In genomic region chr8:109760221-109760620, GRCm38 (mm10) we compare ENCODE assay signal across 16 mouse cellular contexts. TPM values are rescaled to one million over a fixed set of nuclear protein-coding genes. Genes with fewer than 3 reads are reported as not detected.
A peak's percentile ranks its signal among the peaks of the same experiment; 100 is the strongest.
DNase-seq lines count a peak whose midpoint lies in the region; ATAC-seq and TF ChIP-seq lines count a peak whose summit lies in the region.
"Had no signal": no experiment of that assay in that cellular context is flagged by ENCODE, and none has a peak within 500 bp of the region (broad histone marks: within the 10 kb centered on the region; RNA-seq: fewer than 3 reads in every experiment).

No protein-coding gene starts in this region.

- no peaks in the 10 kb centered on the region for H3K36me3 ChIP-seq in kidney, embryonic 14.5 days (ENCODE audit: control insufficient read depth, insufficient read depth, low read length)
- H3K36me3 ChIP-seq: heart, embryonic 10.5 days; hindbrain, embryonic 15.5 days; limb, embryonic 10.5 days had no signal

- DNase-seq in kidney, adult 8-10 months, result peak; percentile 39 to 67
- peak; percentile 46 for DNase-seq in 3134 (ENCODE audit: extremely low read depth, insufficient read length, low spot score)
- peak; percentile 36 for DNase-seq in 3T3-L1 (ENCODE audit: low read depth, low spot score)
- DNase-seq in gastrocnemius, postnatal 10 days, result no peak
- DNase-seq in thymus, postnatal 36 days, result no peak
- DNase-seq: gastrocnemius, adult 2 months; layer of hippocampus, postnatal 36 days; lung, adult 18-20 months; retina, postnatal 1 day; thymus, adult 2 months had no signal

- H3K9ac ChIP-seq in kidney, embryonic 14.5 days (ENCODE audit: low read depth, low read length), result no peak overlapping the region
- H3K9ac ChIP-seq: hindbrain, embryonic 15.5 days had no signal

- H3K4me1 ChIP-seq in kidney, embryonic 14.5 days (ENCODE audit: control insufficient read depth, insufficient read depth, low read length), result no peaks in the 10 kb centered on the region
- peaks cover 21% of the 10 kb centered on the region for H3K4me1 ChIP-seq in bone marrow macrophage, adult 2 months (ENCODE audit: control insufficient read depth, insufficient read depth, low read length)
- H3K4me1 ChIP-seq: heart, embryonic 10.5 days; hindbrain, embryonic 15.5 days; limb, embryonic 10.5 days had no signal

- no peak for TF ChIP-seq CTCF in bone marrow macrophage, adult 2 months (IDR thresholded peaks at IDR 0.05; ENCODE audit: low read depth, low read length)

- no peak overlapping the region for H3K4me2 ChIP-seq in kidney, embryonic 14.5 days (replicated peaks; ENCODE audit: low read depth, low read length)
- H3K4me2 ChIP-seq: hindbrain, embryonic 15.5 days had no signal

- WGBS in kidney, embryonic 14.5 days, result 60% methylated on average over 1 of the region's 1 CpGs

- H3K27me3 ChIP-seq in kidney, embryonic 14.5 days (ENCODE audit: control insufficient read depth, insufficient read depth, low read length), result no peaks in the 10 kb centered on the region
- H3K27me3 ChIP-seq: hindbrain, embryonic 15.5 days had no signal

- no peak overlapping the region for H3K4me3 ChIP-seq in kidney, embryonic 14.5 days (ENCODE audit: low read length)
- H3K4me3 ChIP-seq in bone marrow macrophage, adult 2 months (ENCODE audit: insufficient read depth, low read length), result no peak overlapping the region
- H3K4me3 ChIP-seq: gastrocnemius, adult 2 months; heart, embryonic 10.5 days; hindbrain, embryonic 15.5 days; limb, embryonic 10.5 days had no signal

- no peak for TF ChIP-seq POLR2A in bone marrow macrophage, adult 2 months (IDR thresholded peaks at IDR 0.05; ENCODE audit: borderline replicate concordance, low read depth, low read length)

- H3K27ac ChIP-seq in kidney, embryonic 14.5 days (ENCODE audit: low read depth, low read length), result no peak overlapping the region
- H3K27ac ChIP-seq in bone marrow macrophage, adult 2 months (ENCODE audit: insufficient read depth, low read depth, low read length), result peak overlapping the region; percentile 32
- H3K27ac ChIP-seq: gastrocnemius, adult 2 months; heart, embryonic 10.5 days; hindbrain, embryonic 15.5 days; limb, embryonic 10.5 days had no signal

- no peak for ATAC-seq in kidney, embryonic 14.5 days (ENCODE audit: low FRiP score, low TSS enrichment)
- ATAC-seq: forebrain, embryonic 16.5 days had no signal

- 0 out of 2 replicates have a peak, but pooled peaks cover 3% of the 10 kb centered on the region for H3K9me3 ChIP-seq in kidney, embryonic 14.5 days (ENCODE audit: control insufficient read depth, low read length)
- H3K9me3 ChIP-seq: hindbrain, embryonic 15.5 days; limb, embryonic 10.5 days had no signal

RNA-seq across cellular contexts. Expression of gene Ap1g1, which starts 18.1 kb away (rescaled TPM):
- polyA plus RNA-seq in kidney, embryonic 14.5 days (2014; fragmentation: Nextera tagmentation; extraction: Ambion mirVana), result 25.3 and 38.8 TPM in 2 replicates
- 80.9 and 91.2 TPM in 2 replicates for polyA plus RNA-seq in bone marrow macrophage, adult 2 months (2012; ENCODE audit: insufficient read depth, insufficient read length, missing spikeins)
- total RNA-seq in gastrocnemius, postnatal 10 days (2021), result 10 to 100 TPM; 34.8 to 42.5 TPM

RNA-seq across cellular contexts. Expression of gene Atxn1l, which starts 22.7 kb away (rescaled TPM):
- 5.4 and 5.6 TPM in 2 replicates for polyA plus RNA-seq in kidney, embryonic 14.5 days (2014; fragmentation: Nextera tagmentation; extraction: Ambion mirVana)
- polyA plus RNA-seq in bone marrow macrophage, adult 2 months (2012; ENCODE audit: insufficient read depth, insufficient read length, missing spikeins), result 21.0 and 21.2 TPM in 2 replicates
- 10 to 100 TPM; 25.1 to 25.4 TPM for total RNA-seq in gastrocnemius, postnatal 10 days (2021)

RNA-seq across cellular contexts. Expression of gene Zfp821, which starts 54.9 kb away (rescaled TPM):
- polyA plus RNA-seq in kidney, embryonic 14.5 days (2014; fragmentation: Nextera tagmentation; extraction: Ambion mirVana), result 29.0 and 36.2 TPM in 2 replicates
- polyA plus RNA-seq in bone marrow macrophage, adult 2 months (2012; ENCODE audit: insufficient read depth, insufficient read length, missing spikeins), result 7.7 and 11.6 TPM in 2 replicates
- total RNA-seq in gastrocnemius, postnatal 10 days (2021), result 1 to 10 TPM; 7.5 to 9.5 TPM

Comparison
In these comparisons a context has a peak if more than half of its experiments do, and no peak if none do; other contexts are left out.
1. DNase-seq: peak in kidney, adult 8-10 months (2 of 2), 3134 (single experiment) and 3T3-L1 (single experiment); none in gastrocnemius, postnatal 10 days (single experiment) and thymus, postnatal 36 days (0 of 2).